Comparison of ENCODE assay signal across 14 mouse cellular contexts in the genomic region with DNA sequence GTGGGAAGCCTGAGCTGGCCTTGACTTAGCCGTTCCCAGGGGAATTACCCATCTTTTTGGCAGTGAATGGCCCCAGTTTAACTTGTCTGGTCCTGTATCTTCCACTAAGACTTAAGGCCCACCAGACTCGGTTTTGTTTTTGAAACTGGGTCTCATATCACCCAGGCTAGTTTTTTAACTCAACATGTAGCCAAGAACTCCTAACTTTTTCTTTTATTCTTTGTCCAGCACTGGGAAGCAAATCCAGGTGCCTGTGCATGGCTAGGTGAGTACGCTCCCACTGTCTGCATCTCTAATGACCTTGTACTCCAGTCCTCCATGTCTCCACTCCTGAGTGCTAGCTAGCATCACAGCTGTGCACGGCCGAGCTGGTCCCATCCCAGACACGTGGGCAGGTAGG. TPM values are rescaled to one million over a fixed set of nuclear protein-coding genes. Genes with fewer than 3 reads are reported as not detected.
DNase-seq lines count a peak whose midpoint lies in the region; ATAC-seq lines count a peak whose summit lies in the region.
"Had no signal": no experiment of that assay in that cellular context is flagged by ENCODE, and none has a peak within 500 bp of the region (broad histone marks: within the 10 kb centered on the region; RNA-seq: fewer than 3 reads in every experiment).

No protein-coding gene starts in this region.

- peaks cover 25% of the 10 kb centered on the region for H3K4me1 ChIP-seq in forebrain, embryonic 13.5 days
- peaks cover 21% of the 10 kb centered on the region for H3K4me1 ChIP-seq in forebrain, embryonic 16.5 days (replicated peaks; ENCODE audit: control insufficient read depth, insufficient read depth, low read length)
- peaks cover 15% of the 10 kb centered on the region for H3K4me1 ChIP-seq in kidney, embryonic 14.5 days (ENCODE audit: control insufficient read depth, insufficient read depth, low read length)

- H3K27me3 ChIP-seq in forebrain, embryonic 13.5 days, result no peaks in the 10 kb centered on the region
- no peaks in the 10 kb centered on the region for H3K27me3 ChIP-seq in forebrain, embryonic 16.5 days (replicated peaks; ENCODE audit: control insufficient read depth, insufficient read depth, low read length)
- no peaks in the 10 kb centered on the region for H3K27me3 ChIP-seq in kidney, embryonic 14.5 days (ENCODE audit: control insufficient read depth, insufficient read depth, low read length)

- H3K9ac ChIP-seq in forebrain, embryonic 13.5 days, result peak overlapping the region; percentile 99; the same call in 1 of the 2 replicates
- H3K9ac ChIP-seq in forebrain, embryonic 16.5 days (replicated peaks; ENCODE audit: low read depth, low read length), result no peak overlapping the region
- H3K9ac ChIP-seq in kidney, embryonic 14.5 days (ENCODE audit: low read depth, low read length), result no peak overlapping the region

- H3K36me3 ChIP-seq in forebrain, embryonic 13.5 days (ENCODE audit: poor library complexity, severe bottlenecking), result peaks cover 25% of the 10 kb centered on the region
- H3K36me3 ChIP-seq in forebrain, embryonic 16.5 days (ENCODE audit: control insufficient read depth, insufficient read depth), result no peaks in the 10 kb centered on the region
- peaks cover 13% of the 10 kb centered on the region; the same call in 1 of the 2 replicates for H3K36me3 ChIP-seq in kidney, embryonic 14.5 days (ENCODE audit: control insufficient read depth, insufficient read depth, low read length)

- H3K27ac ChIP-seq in forebrain, embryonic 13.5 days, result no peak overlapping the region
- no peak overlapping the region for H3K27ac ChIP-seq in forebrain, embryonic 16.5 days (ENCODE audit: low read length)
- no peak overlapping the region; the same call in 1 of the 2 replicates for H3K27ac ChIP-seq in kidney, embryonic 14.5 days (ENCODE audit: low read depth, low read length)
- H3K27ac ChIP-seq: heart, embryonic 10.5 days had no signal

- no peaks in the 10 kb centered on the region for H3K9me3 ChIP-seq in forebrain, embryonic 13.5 days (replicated peaks)
- no peaks in the 10 kb centered on the region for H3K9me3 ChIP-seq in forebrain, embryonic 16.5 days (ENCODE audit: control insufficient read depth, low read length)
- H3K9me3 ChIP-seq in kidney, embryonic 14.5 days (ENCODE audit: control insufficient read depth, low read length), result no peaks in the 10 kb centered on the region
- H3K9me3 ChIP-seq: heart, embryonic 10.5 days had no signal

- 85% methylated on average over 6 of the region's 6 CpGs for WGBS in forebrain, embryonic 13.5 days
- WGBS in forebrain, embryonic 16.5 days, result 90% methylated on average over 6 of the region's 6 CpGs
- WGBS in kidney, embryonic 14.5 days, result 70% methylated on average over 6 of the region's 6 CpGs

- ATAC-seq in forebrain, embryonic 13.5 days, result no peak
- ATAC-seq in forebrain, embryonic 16.5 days, result no peak
- no peak for ATAC-seq in kidney, embryonic 14.5 days (ENCODE audit: low FRiP score, low TSS enrichment)
- ATAC-seq in monocyte, adult 5-6 weeks (replicated peaks; ENCODE audit: insufficient number of reproducible peaks, low FRiP score, low TSS enrichment, poor library complexity, severe bottlenecking), result no peak

- 0 out of 2 replicates have a peak overlapping the region, but pooled peaks have one; percentile 85 for H3K4me2 ChIP-seq in forebrain, embryonic 13.5 days
- no peak overlapping the region for H3K4me2 ChIP-seq in forebrain, embryonic 16.5 days (ENCODE audit: low read length)
- 0 out of 2 replicates have a peak overlapping the region, but pooled peaks have one; percentile 2 for H3K4me2 ChIP-seq in kidney, embryonic 14.5 days (replicated peaks; ENCODE audit: low read depth, low read length)

- DNase-seq in kidney, postnatal 4 days, result no peak
- DNase-seq in 3T3-L1 (ENCODE audit: low read depth, low spot score) (peak; percentile 23), MN1 (ENCODE audit: low spot score) (peak; percentile 40)
- DNase-seq in thymus, postnatal 0 days (ENCODE audit: low spot score), result no peak
- DNase-seq: cerebellum, adult 2 months; lung, adult 2 months; right cerebral cortex, postnatal 14 days; thymus, adult 2 months had no signal

- no peak overlapping the region for H3K4me3 ChIP-seq in forebrain, embryonic 13.5 days
- H3K4me3 ChIP-seq in forebrain, embryonic 16.5 days (replicated peaks; ENCODE audit: low read length), result no peak overlapping the region
- no peak overlapping the region for H3K4me3 ChIP-seq in kidney, embryonic 14.5 days (ENCODE audit: low read length)

RNA-seq across cellular contexts. Expression of a gene that starts 2.6 kb away (rescaled TPM):
- polyA plus RNA-seq in forebrain, embryonic 13.5 days (2015; fragmentation: Nextera tagmentation; extraction: Ambion mirVana), result 808 and 853 TPM in 2 replicates
- 809 and 814 TPM in 2 replicates for polyA plus RNA-seq in forebrain, embryonic 16.5 days (2015; fragmentation: Nextera tagmentation; extraction: Ambion mirVana)
- 506 and 517 TPM in 2 replicates for polyA plus RNA-seq in kidney, embryonic 14.5 days (2014; fragmentation: Nextera tagmentation; extraction: Ambion mirVana)
- 501 and 565 TPM in 2 replicates for polyA plus RNA-seq in thymus, postnatal 0 days (2015; fragmentation: Nextera tagmentation; extraction: Ambion mirVana)
- total RNA-seq in monocyte, adult 5-6 weeks (2017), result 492 to 570 TPM (median 517 TPM) in 3 replicates

RNA-seq across cellular contexts. Expression of a gene that starts 2.9 kb away (rescaled TPM):
- polyA plus RNA-seq in forebrain, embryonic 13.5 days (2015; fragmentation: Nextera tagmentation; extraction: Ambion mirVana), result 25.8 and 26.3 TPM in 2 replicates
- polyA plus RNA-seq in forebrain, embryonic 16.5 days (2015; fragmentation: Nextera tagmentation; extraction: Ambion mirVana), result 25.1 and 33.0 TPM in 2 replicates
- polyA plus RNA-seq in kidney, embryonic 14.5 days (2014; fragmentation: Nextera tagmentation; extraction: Ambion mirVana), result 25.5 and 29.0 TPM in 2 replicates
- polyA plus RNA-seq in thymus, postnatal 0 days (2015; fragmentation: Nextera tagmentation; extraction: Ambion mirVana), result 17.9 and 19.8 TPM in 2 replicates
- 1.6 to 13.7 TPM (median 9.1 TPM) in 3 replicates for total RNA-seq in monocyte, adult 5-6 weeks (2017)

RNA-seq across cellular contexts. Expression of a gene that starts 36.5 kb away (rescaled TPM):
- 13.2 and 15.2 TPM in 2 replicates for polyA plus RNA-seq in forebrain, embryonic 13.5 days (2015; fragmentation: Nextera tagmentation; extraction: Ambion mirVana)
- 17.2 and 18.4 TPM in 2 replicates for polyA plus RNA-seq in forebrain, embryonic 16.5 days (2015; fragmentation: Nextera tagmentation; extraction: Ambion mirVana)
- polyA plus RNA-seq in kidney, embryonic 14.5 days (2014; fragmentation: Nextera tagmentation; extraction: Ambion mirVana), result 30.2 and 47.3 TPM in 2 replicates
- 12.0 and 12.2 TPM in 2 replicates for polyA plus RNA-seq in thymus, postnatal 0 days (2015; fragmentation: Nextera tagmentation; extraction: Ambion mirVana)
- total RNA-seq in monocyte, adult 5-6 weeks (2017), result 1.2 to 13.9 TPM (median 3.2 TPM) in 3 replicates

RNA-seq across cellular contexts. Expression of a gene that starts 43.7 kb away (rescaled TPM):
- 0.43 TPM in 1 of 2 replicates, not detected in the other for polyA plus RNA-seq in forebrain, embryonic 13.5 days (2015; fragmentation: Nextera tagmentation; extraction: Ambion mirVana)
- polyA plus RNA-seq in forebrain, embryonic 16.5 days (2015; fragmentation: Nextera tagmentation; extraction: Ambion mirVana), result 0.45 and 0.76 TPM in 2 replicates
- 4.1 and 4.6 TPM in 2 replicates for polyA plus RNA-seq in kidney, embryonic 14.5 days (2014; fragmentation: Nextera tagmentation; extraction: Ambion mirVana)
- polyA plus RNA-seq in thymus, postnatal 0 days (2015; fragmentation: Nextera tagmentation; extraction: Ambion mirVana), result 4.2 and 5.9 TPM in 2 replicates
- total RNA-seq in monocyte, adult 5-6 weeks (2017), result 0.58 TPM in 1 of 3 replicates, not detected in the others
- total RNA-seq: hematopoietic stem cell, adult 5-6 weeks had no signal

RNA-seq across cellular contexts. Expression of a gene that starts 50.4 kb away (rescaled TPM):
- polyA plus RNA-seq in forebrain, embryonic 13.5 days (2015; fragmentation: Nextera tagmentation; extraction: Ambion mirVana), result 14.9 and 18.8 TPM in 2 replicates
- polyA plus RNA-seq in forebrain, embryonic 16.5 days (2015; fragmentation: Nextera tagmentation; extraction: Ambion mirVana), result 22.4 and 27.3 TPM in 2 replicates
- 141 and 178 TPM in 2 replicates for polyA plus RNA-seq in kidney, embryonic 14.5 days (2014; fragmentation: Nextera tagmentation; extraction: Ambion mirVana)
- polyA plus RNA-seq in thymus, postnatal 0 days (2015; fragmentation: Nextera tagmentation; extraction: Ambion mirVana), result 46.1 and 51.0 TPM in 2 replicates
- total RNA-seq in monocyte, adult 5-6 weeks (2017), result 7.4 to 24.4 TPM (median 10.2 TPM) in 3 replicates

Comparison
In these comparisons a context has a peak if more than half of its experiments do, and no peak if none do; other contexts are left out.
1. DNase-seq: peak in 3T3-L1 (single experiment) and MN1 (single experiment); none in kidney, postnatal 4 days (0 of 2) and thymus, postnatal 0 days (single experiment).